Mouse (Mus musculus) heart, postnatal 0 days (tissue): ENCODE data around the gene Grhl3. TPM values are rescaled to one million over a fixed set of nuclear protein-coding genes. Genes with fewer than 3 reads are reported as not detected.
A peak's percentile ranks its signal among the peaks of the same experiment; 100 is the strongest.

Source experiments
- ATAC-seq: fragments of 200-750 bp; cut with Nextera tagmentation; 2 replicates; pipeline ENCODE4 v1.8.0; 2017; ENCODE audit warnings: low read depth, moderate number of reproducible peaks, moderate library complexity; ENCODE audit not compliant: insufficient read depth
- DNase-seq: peaks from one replicate; pipeline ENCODE4 v3.0.0-alpha.2; 2016; ENCODE audit warnings: low spot score
- H3K27ac ChIP-seq: fragments of 300-500 bp; sonication (generic); 2 replicates; pipeline ENCODE4 v1.5.1; 2014; ENCODE audit warnings: low read depth, mild to moderate bottlenecking
- H3K27me3 ChIP-seq: fragments of 300-500 bp; sonication (generic); 2 replicates; pipeline ENCODE4 v1.6.1; 2014; ENCODE audit warnings: low read length, mixed read lengths; ENCODE audit not compliant: control insufficient read depth, insufficient read depth
- H3K36me3 ChIP-seq: fragments of 300-500 bp; sonication (generic); replicated peaks from 2 replicates; pipeline ENCODE4 v1.6.1; 2014; ENCODE audit warnings: low read length, mixed read lengths; ENCODE audit not compliant: control insufficient read depth, insufficient read depth
- H3K4me1 ChIP-seq: fragments of 300-500 bp; sonication (generic); 2 replicates; pipeline ENCODE4 v1.6.1; 2014; ENCODE audit warnings: antibody characterized with exemption; ENCODE audit not compliant: control insufficient read depth, insufficient read depth
- H3K4me2 ChIP-seq: fragments of 300-500 bp; sonication (generic); 2 replicates; pipeline ENCODE4 v1.6.1; 2014; ENCODE audit warnings: low read depth, mild to moderate bottlenecking, low read length, moderate library complexity
- H3K4me3 ChIP-seq: fragments of 300-500 bp; sonication (generic); 2 replicates; pipeline ENCODE4 v1.5.1; 2014; ENCODE audit warnings: low read depth, low read length
- H3K9ac ChIP-seq: fragments of 300-500 bp; sonication (generic); replicated peaks from 2 replicates; pipeline ENCODE4 v1.6.1; 2014; ENCODE audit warnings: low read depth, low read length, mixed read lengths
- H3K9me3 ChIP-seq: fragments of 300-500 bp; sonication (generic); replicated peaks from 2 replicates; pipeline ENCODE4 v1.6.1; 2016; ENCODE audit warnings: low read length; ENCODE audit not compliant: control insufficient read depth
- CTCF ChIP-seq: IDR thresholded peaks from 2 replicates; pipeline ENCODE4 v1.5.1; 2016; ENCODE audit warnings: antibody characterized with exemption, control low read depth, low read depth
- EP300 ChIP-seq: IDR thresholded peaks from 2 replicates; pipeline ENCODE4 v1.6.1; 2016; ENCODE audit warnings: antibody characterized with exemption, low read depth
- WGBS: fragments of 180-500 bp; shearing (Covaris S2); extraction: QIAGEN DNeasy Blood & Tissue Kit; methylation state at CpG from one replicate; pipeline ENCODE4 v1.1.7; 2014; 5-methylcytosine and 5-hydroxymethylcytosine counted together
- polyA plus RNA-seq: library from polyadenylated mRNA; unstranded; fragments of >200 nt; fragmentation: Nextera tagmentation; extraction: Ambion mirVana; gene quantifications from 2 replicates; pipeline ENCODE4 v1.2.1, GENCODE M21; 2015
- total RNA-seq: library from RNA; depleted of rRNA; stranded (reverse); fragments of >200 nt; gene quantifications from 2 replicates; pipeline ENCODE4 v1.2.3, GENCODE M21; 2014; ENCODE audit warnings: low replicate concordance

Grhl3 gene
- total and polyA plus RNA-seq, 2 experiments from 2014 or later, result 1.4 to 1.9 TPM

DNA sequence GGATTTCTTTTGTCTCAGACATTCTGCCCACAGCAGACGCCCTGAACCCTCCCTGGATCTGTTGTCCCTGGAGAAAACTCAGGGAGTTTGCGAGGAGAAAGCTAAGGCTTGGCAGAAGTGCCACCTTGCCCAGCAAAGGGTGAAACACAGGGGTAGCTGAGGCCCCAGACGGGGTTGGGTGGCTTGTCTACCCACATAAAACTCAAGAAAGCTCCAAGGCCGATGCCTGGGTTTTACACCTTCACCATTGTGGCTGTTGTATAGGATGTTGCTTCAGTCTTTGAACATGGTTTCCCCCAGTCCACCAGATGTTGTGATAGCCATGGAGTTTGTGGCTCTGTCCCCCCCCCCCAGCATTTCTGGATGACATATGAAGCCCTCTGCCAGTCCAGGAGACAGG lies 11.4 kb upstream of the Grhl3 start:
- 68% methylated on average over 4 of the region's 4 CpGs for WGBS
- H3K9me3 ChIP-seq, result no peaks in the 10 kb centered on the region
- H3K27me3 ChIP-seq, result peaks cover 5% of the 10 kb centered on the region; the same call in 1 of the 2 replicates
- H3K4me2 ChIP-seq, result no peak overlapping the region
- H3K27ac ChIP-seq, result no peak overlapping the region
- H3K4me3 ChIP-seq, result no peak overlapping the region
- ATAC-seq (no peak), DNase-seq (no peak)
- TF ChIP-seq EP300 (no peak), CTCF (no peak)
- H3K9ac ChIP-seq, result no peak overlapping the region
- H3K4me1 ChIP-seq, result no peaks in the 10 kb centered on the region
- no peaks in the 10 kb centered on the region for H3K36me3 ChIP-seq

DNA sequence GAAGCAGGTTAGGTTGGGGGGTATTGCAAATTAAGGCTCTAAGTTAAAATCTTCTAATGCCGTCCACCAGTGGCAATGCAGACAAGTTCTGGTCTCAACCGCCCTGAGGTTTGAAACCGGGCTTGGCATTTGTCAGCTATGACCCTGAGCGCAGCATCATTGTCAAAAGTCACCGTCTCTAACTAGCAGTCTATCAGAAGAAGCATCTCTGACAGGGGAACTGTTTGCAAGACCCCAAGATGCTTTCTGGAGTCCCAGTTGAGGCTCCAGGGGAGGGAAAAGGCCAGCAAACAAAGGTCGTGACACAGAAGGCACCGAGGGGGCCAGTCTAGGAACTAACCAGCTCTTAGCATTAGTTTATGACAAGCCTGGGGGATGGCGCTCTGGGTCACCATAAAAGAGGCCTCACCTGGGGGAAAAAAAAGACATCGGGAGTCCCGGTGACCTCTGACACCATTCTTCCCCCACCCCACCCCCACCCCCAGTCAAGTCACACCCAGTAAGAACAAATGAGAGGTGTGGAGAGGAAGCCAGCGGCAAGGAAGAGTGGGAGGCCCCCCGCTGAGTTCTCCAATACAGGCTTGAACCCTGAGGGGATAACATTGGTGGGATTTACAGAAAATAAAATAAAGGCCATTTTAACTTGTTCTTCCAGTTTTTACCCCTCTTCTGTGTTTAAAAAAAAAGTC lies 7.9 kb upstream of the Grhl3 start:
- Histone ChIP-seq H3K27ac (no peak overlapping the region), H3K9me3 (no peaks in the 10 kb centered on the region), H3K36me3 (no peaks in the 10 kb centered on the region), H3K4me2 (no peak overlapping the region), H3K9ac (no peak overlapping the region), H3K4me3 (no peak overlapping the region), H3K27me3 (peaks cover 5% of the 10 kb centered on the region; the same call in 1 of the 2 replicates), H3K4me1 (no peaks in the 10 kb centered on the region)
- 57% methylated on average over 12 of the region's 12 CpGs for WGBS
- TF ChIP-seq CTCF (no peak), EP300 (no peak)
- ATAC-seq, result no peak
- no peak for DNase-seq

DNA sequence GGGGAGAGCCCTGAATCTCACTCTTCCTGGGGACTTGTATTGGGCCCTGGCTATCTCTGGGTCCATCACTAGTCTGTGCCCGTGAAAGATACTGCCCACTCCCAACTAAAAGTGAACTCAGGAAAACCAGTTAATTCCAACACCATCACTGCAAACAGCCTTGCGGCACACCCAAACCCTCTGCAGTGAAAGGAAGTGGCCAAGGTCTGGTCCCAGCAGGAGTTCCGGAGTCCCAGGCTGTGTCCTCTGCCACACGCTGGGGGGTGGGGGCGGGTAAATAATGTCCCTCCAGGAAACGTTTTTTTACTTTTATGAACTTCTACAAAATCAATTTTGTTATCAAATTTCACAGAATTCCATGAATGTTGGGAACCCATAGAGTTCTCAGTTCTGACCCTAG lies 6.3 kb upstream of the Grhl3 start:
- Histone ChIP-seq H3K36me3 (no peaks in the 10 kb centered on the region), H3K9ac (no peak overlapping the region), H3K27me3 (peaks cover 3% of the 10 kb centered on the region; the same call in 1 of the 2 replicates), H3K4me3 (no peak overlapping the region), H3K4me1 (no peaks in the 10 kb centered on the region), H3K9me3 (no peaks in the 10 kb centered on the region), H3K4me2 (no peak overlapping the region), H3K27ac (no peak overlapping the region)
- no peak for DNase-seq
- no peak for ATAC-seq
- 43% methylated on average over 6 of the region's 6 CpGs for WGBS
- no peak for TF ChIP-seq CTCF
- no peak for TF ChIP-seq EP300

DNA sequence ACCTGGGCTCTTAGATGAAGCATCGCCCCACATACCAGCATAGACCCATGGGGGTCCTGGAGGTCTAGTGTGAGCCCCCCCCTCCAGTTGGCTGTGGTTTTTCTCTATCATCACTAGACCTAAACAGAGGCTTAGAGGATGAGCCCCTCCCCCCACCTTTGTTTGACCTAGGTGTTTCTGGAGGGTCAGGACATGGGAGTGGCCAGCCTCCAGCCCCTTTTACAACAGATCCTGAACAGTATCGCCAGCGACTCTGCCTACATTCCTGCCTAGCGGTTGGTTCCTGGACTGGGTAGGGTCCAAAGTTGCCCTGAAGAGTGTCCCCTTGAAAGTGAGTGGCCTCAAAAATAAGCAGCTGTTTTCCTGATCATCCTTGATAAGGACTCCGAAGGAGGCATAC lies 5.1 kb upstream of the Grhl3 start:
- DNase-seq (no peak), ATAC-seq (no peak)
- no peak for TF ChIP-seq EP300
- TF ChIP-seq CTCF, result no peak
- H3K36me3 ChIP-seq, result no peaks in the 10 kb centered on the region
- H3K27ac ChIP-seq, result no peak overlapping the region
- H3K4me1 ChIP-seq, result peaks cover 3% of the 10 kb centered on the region; the same call in 1 of the 2 replicates
- 82% methylated on average over 5 of the region's 5 CpGs for WGBS
- no peak overlapping the region for H3K9ac ChIP-seq
- no peak overlapping the region for H3K4me2 ChIP-seq
- no peak overlapping the region for H3K4me3 ChIP-seq
- 0 out of 2 replicates have a peak, but pooled peaks cover 2% of the 10 kb centered on the region for H3K27me3 ChIP-seq
- no peaks in the 10 kb centered on the region for H3K9me3 ChIP-seq

DNA sequence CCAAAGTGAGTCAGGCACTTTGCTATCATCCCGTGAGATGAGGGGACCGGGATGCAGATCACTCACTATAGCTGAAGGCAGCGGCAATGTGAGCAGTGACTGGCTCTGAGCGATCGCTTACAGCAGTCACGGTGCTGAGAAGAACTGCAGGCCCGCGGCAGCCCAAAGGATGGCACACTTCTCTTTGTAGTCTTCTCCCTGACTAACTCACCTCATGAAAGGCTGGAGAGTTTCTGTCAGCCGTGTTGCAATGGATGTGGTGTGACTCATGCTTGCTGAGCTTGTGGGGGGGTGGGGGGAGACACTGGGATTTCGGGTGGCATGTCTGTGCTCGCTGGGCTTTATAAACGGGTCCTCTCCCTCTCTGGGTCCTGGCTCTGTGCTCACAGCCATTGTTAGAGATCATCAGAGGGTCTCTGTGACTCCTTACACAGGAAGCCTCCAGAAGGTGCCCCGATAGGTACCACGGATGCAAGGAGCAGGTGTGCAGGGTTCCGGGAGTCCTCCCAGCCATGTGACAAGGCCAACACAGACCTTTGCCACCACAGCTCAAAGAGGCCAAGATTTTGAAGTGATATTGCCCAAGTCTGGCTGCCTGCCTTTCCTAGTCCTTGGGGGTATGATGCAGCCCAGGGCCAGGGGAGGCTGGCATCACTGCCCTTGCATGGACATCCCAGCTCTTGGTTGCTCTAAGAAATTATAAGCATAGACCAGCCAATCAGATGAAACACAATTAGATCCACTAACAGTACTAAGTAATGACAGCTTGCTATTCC lies 2.1 kb upstream of the Grhl3 start:
- no peak overlapping the region for H3K9ac ChIP-seq
- DNase-seq, result no peak
- 60% methylated on average over 15 of the region's 15 CpGs for WGBS

More for the DNA sequence above, 2.1 kb upstream of the Grhl3 start:
- Histone ChIP-seq H3K4me1 (peaks cover 19% of the 10 kb centered on the region), H3K4me3 (no peak overlapping the region), H3K9me3 (no peaks in the 10 kb centered on the region), H3K27me3 (0 out of 2 replicates have a peak, but pooled peaks cover 4% of the 10 kb centered on the region), H3K27ac (no peak overlapping the region), H3K36me3 (no peaks in the 10 kb centered on the region), H3K4me2 (no peak overlapping the region)
- TF ChIP-seq EP300, result no peak
- 0 out of 2 replicates have a peak, but pooled peaks have one; percentile 8 for TF ChIP-seq CTCF
- ATAC-seq, result no peak
